Mouse (Mus musculus): ENCODE results near the gene Hipk2. TPM values are rescaled to one million over a fixed set of nuclear protein-coding genes. Genes with fewer than 3 reads are reported as not detected.
A peak's percentile ranks its signal among the peaks of the same experiment; 100 is the strongest.

The Hipk2 gene
- polyA plus RNA-seq, 1 experiment from 2014 or later: 33.7 TPM

GRCm38 (mm10) chr6:38701421-38701820 lies 174.5 kb downstream of the Hipk2 start:
- H3K9me3 ChIP-seq (replicated peaks): no peaks in the 10 kb centered on the region
- 75% methylated on average over 2 of the region's 2 CpGs for WGBS
- H3K27me3 ChIP-seq: no peaks in the 10 kb centered on the region
- H3K4me1 ChIP-seq: no peaks in the 10 kb centered on the region
- H3K4me3 ChIP-seq: no peak overlapping the region
- no peak overlapping the region for H3K4me2 ChIP-seq
- H3K9ac ChIP-seq: no peak overlapping the region
- peaks cover 78% of the 10 kb centered on the region for H3K36me3 ChIP-seq (ENCODE audit: poor library complexity, severe bottlenecking)
- ATAC-seq: no peak
- no peak overlapping the region for H3K27ac ChIP-seq

- H3K4me3 ChIP-seq: no peak overlapping the region
- H3K9ac ChIP-seq: no peak overlapping the region
- 94% methylated on average over 18 of the region's 18 CpGs for WGBS
- H3K9me3 ChIP-seq (replicated peaks): no peaks in the 10 kb centered on the region
- ATAC-seq: peak; percentile 31; the same call in 1 of the 2 replicates
- no peak overlapping the region for H3K27ac ChIP-seq
- no peak overlapping the region for H3K4me2 ChIP-seq
- H3K36me3 ChIP-seq (ENCODE audit: poor library complexity, severe bottlenecking): peaks cover 82% of the 10 kb centered on the region
- no peaks in the 10 kb centered on the region for H3K4me1 ChIP-seq
- H3K27me3 ChIP-seq: no peaks in the 10 kb centered on the region
Measured at GRCm38 (mm10) chr6:38698233-38698889, 177.6 kb downstream of the Hipk2 start.

- 78% methylated on average over 9 of the region's 9 CpGs for WGBS
- no peak overlapping the region for H3K27ac ChIP-seq
- peaks cover 79% of the 10 kb centered on the region for H3K36me3 ChIP-seq (ENCODE audit: poor library complexity, severe bottlenecking)
- H3K4me2 ChIP-seq: no peak overlapping the region
- no peak overlapping the region for H3K9ac ChIP-seq
- no peaks in the 10 kb centered on the region for H3K9me3 ChIP-seq (replicated peaks)
- no peaks in the 10 kb centered on the region for H3K4me1 ChIP-seq
- H3K4me3 ChIP-seq: no peak overlapping the region
- no peaks in the 10 kb centered on the region for H3K27me3 ChIP-seq
- ATAC-seq: no peak
Measured at GRCm38 (mm10) chr6:38696570-38696969, 179.4 kb downstream of the Hipk2 start.

DNA sequence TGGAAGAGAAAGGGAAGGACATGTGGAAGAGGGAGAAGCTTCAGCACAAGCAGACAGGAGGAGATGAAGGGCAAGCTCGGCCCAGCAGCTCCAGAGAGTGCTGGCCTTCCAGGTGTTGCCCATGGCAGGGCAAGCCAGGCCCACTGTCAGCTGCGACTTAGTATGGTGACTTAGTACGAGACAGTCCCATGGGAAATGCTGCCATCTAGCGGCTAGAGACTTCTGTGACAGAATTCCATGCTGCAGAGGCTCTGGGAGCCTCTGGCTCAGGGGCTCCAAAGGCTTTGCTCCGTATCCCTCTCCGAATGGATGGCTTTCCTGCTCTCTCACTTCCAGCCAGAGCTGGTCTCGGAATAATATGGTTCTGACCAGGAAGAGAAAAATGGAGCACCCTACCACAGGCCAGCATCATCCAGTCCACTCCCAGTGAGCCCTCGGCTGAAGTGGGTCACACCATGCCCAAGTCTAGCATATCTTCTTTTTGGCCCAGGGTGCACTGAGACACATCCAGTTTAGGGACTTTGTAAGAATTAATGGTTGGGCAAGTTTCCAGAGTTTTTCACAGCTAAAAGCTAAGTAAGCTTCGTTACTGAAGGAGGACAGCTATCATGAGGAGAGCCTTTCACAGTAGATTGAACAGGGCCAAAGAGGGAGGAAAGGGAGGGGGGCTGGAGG lies 180.4 kb downstream of the Hipk2 start:
- ATAC-seq: peak; percentile 79
- Histone ChIP-seq H3K9me3 (replicated peaks) (no peaks in the 10 kb centered on the region), H3K9ac (no peak overlapping the region), H3K4me2 (no peak overlapping the region), H3K27me3 (no peaks in the 10 kb centered on the region), H3K4me3 (no peak overlapping the region), H3K27ac (no peak overlapping the region), H3K36me3 (ENCODE audit: poor library complexity, severe bottlenecking) (peaks cover 73% of the 10 kb centered on the region), H3K4me1 (no peaks in the 10 kb centered on the region)
- WGBS: 29% methylated on average over 9 of the region's 9 CpGs

DNA sequence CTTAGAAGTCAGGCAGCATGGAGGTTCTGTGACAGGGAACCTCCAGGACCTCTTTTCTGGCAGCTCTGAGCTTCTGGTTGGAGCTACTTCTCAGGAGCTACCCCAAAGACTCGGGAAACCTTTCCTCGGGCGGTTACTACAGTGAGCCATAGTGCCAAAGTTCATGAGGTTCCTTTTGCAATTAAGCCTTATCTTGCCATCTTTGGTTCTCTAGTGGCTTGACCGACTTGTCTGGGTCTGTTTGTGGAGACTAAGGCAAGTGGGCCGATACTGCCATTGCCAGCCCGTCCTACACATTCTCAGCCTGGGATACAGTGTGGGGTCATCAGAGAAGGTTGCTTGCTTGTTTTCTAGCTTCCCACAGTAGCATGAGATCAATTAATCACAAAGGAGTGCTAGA lies 183.4 kb downstream of the Hipk2 start:
- 94% methylated on average over 6 of the region's 6 CpGs for WGBS
- H3K9me3 ChIP-seq (replicated peaks): no peaks in the 10 kb centered on the region
- no peak overlapping the region for H3K27ac ChIP-seq
- H3K4me1 ChIP-seq: no peaks in the 10 kb centered on the region
- no peaks in the 10 kb centered on the region for H3K27me3 ChIP-seq
- H3K4me2 ChIP-seq: no peak overlapping the region
- no peak overlapping the region for H3K9ac ChIP-seq
- H3K4me3 ChIP-seq: no peak overlapping the region
- no peak for ATAC-seq
- H3K36me3 ChIP-seq (ENCODE audit: poor library complexity, severe bottlenecking): peaks cover 55% of the 10 kb centered on the region

- Histone ChIP-seq H3K36me3 (ENCODE audit: poor library complexity, severe bottlenecking) (peaks cover 51% of the 10 kb centered on the region), H3K4me1 (no peaks in the 10 kb centered on the region), H3K27ac (no peak overlapping the region), H3K9ac (no peak overlapping the region), H3K4me3 (no peak overlapping the region), H3K9me3 (replicated peaks) (no peaks in the 10 kb centered on the region), H3K27me3 (no peaks in the 10 kb centered on the region), H3K4me2 (no peak overlapping the region)
- ATAC-seq: no peak
- 89% methylated on average over 5 of the region's 5 CpGs for WGBS
Measured at GRCm38 (mm10) chr6:38691052-38691451, 184.9 kb downstream of the Hipk2 start.

GRCm38 (mm10) chr6:38690615-38691014 lies 185.3 kb downstream of the Hipk2 start:
- no peaks in the 10 kb centered on the region for H3K4me1 ChIP-seq
- H3K4me2 ChIP-seq: no peak overlapping the region
- H3K9me3 ChIP-seq (replicated peaks): no peaks in the 10 kb centered on the region
- H3K4me3 ChIP-seq: no peak overlapping the region
- H3K27me3 ChIP-seq: no peaks in the 10 kb centered on the region
- H3K36me3 ChIP-seq (ENCODE audit: poor library complexity, severe bottlenecking): peaks cover 51% of the 10 kb centered on the region
- no peak overlapping the region for H3K27ac ChIP-seq
- 83% methylated on average over 4 of the region's 4 CpGs for WGBS
- ATAC-seq: no peak
- no peak overlapping the region for H3K9ac ChIP-seq

- no peak overlapping the region for H3K27ac ChIP-seq
- no peak overlapping the region for H3K4me2 ChIP-seq
- H3K4me3 ChIP-seq: no peak overlapping the region
- 88% methylated on average over 10 of the region's 10 CpGs for WGBS
- H3K36me3 ChIP-seq (ENCODE audit: poor library complexity, severe bottlenecking): peaks cover 40% of the 10 kb centered on the region
- no peak for ATAC-seq
- no peaks in the 10 kb centered on the region for H3K9me3 ChIP-seq (replicated peaks)
- H3K27me3 ChIP-seq: no peaks in the 10 kb centered on the region
- H3K4me1 ChIP-seq: no peaks in the 10 kb centered on the region
- H3K9ac ChIP-seq: no peak overlapping the region
Measured at GRCm38 (mm10) chr6:38688841-38689240, 187.1 kb downstream of the Hipk2 start.

GRCm38 (mm10) chr6:38687216-38687615 lies 188.7 kb downstream of the Hipk2 start:
- H3K4me1 ChIP-seq: no peaks in the 10 kb centered on the region
- peaks cover 26% of the 10 kb centered on the region; the same call in 1 of the 2 replicates for H3K36me3 ChIP-seq (ENCODE audit: poor library complexity, severe bottlenecking)
- H3K9me3 ChIP-seq (replicated peaks): no peaks in the 10 kb centered on the region
- H3K4me3 ChIP-seq: no peak overlapping the region
- ATAC-seq: 0 out of 2 replicates have a peak, but pooled peaks have one; percentile 16
- 61% methylated on average over 11 of the region's 11 CpGs for WGBS
- no peak overlapping the region for H3K9ac ChIP-seq
- H3K27ac ChIP-seq: no peak overlapping the region
- no peak overlapping the region for H3K4me2 ChIP-seq
- no peaks in the 10 kb centered on the region for H3K27me3 ChIP-seq

DNA sequence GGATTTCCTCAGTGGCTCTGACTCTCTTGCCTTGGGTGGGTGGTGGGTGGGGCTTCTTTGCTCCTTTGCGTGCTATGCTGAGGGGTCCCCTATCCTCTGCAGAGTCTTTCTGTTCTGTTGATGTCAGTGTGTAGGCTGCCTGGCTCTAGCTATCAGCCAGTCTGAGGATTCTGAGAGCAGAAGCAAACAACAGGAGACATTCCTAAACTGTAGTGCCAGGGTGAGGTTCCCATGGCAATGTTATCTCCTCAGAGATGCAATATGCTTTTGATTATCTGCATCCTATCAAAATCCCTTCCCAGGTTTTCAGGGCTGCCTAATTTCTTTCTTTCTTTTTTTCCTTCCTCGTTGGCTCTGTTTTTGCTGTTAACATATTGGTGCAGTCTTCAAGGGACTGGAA lies 193.4 kb downstream of the Hipk2 start:
- peaks cover 10% of the 10 kb centered on the region; the same call in 1 of the 2 replicates for H3K36me3 ChIP-seq (ENCODE audit: poor library complexity, severe bottlenecking)
- no peaks in the 10 kb centered on the region for H3K4me1 ChIP-seq
- no peak overlapping the region for H3K9ac ChIP-seq
- 72% methylated on average over 2 of the region's 2 CpGs for WGBS
- no peaks in the 10 kb centered on the region for H3K9me3 ChIP-seq (replicated peaks)
- H3K4me2 ChIP-seq: no peak overlapping the region
- no peaks in the 10 kb centered on the region for H3K27me3 ChIP-seq
- ATAC-seq: no peak
- H3K4me3 ChIP-seq: no peak overlapping the region
- H3K27ac ChIP-seq: no peak overlapping the region

GRCm38 (mm10) chr6:38677629-38678028 lies 198.3 kb downstream of the Hipk2 start:
- no peaks in the 10 kb centered on the region for H3K27me3 ChIP-seq
- H3K36me3 ChIP-seq (ENCODE audit: poor library complexity, severe bottlenecking): no peaks in the 10 kb centered on the region
- WGBS: 83% methylated on average over 9 of the region's 9 CpGs
- H3K9me3 ChIP-seq (replicated peaks): no peaks in the 10 kb centered on the region
- no peak overlapping the region for H3K9ac ChIP-seq
- no peaks in the 10 kb centered on the region for H3K4me1 ChIP-seq
- no peak overlapping the region for H3K4me3 ChIP-seq
- ATAC-seq: no peak
- H3K27ac ChIP-seq: no peak overlapping the region
- no peak overlapping the region for H3K4me2 ChIP-seq

GRCm38 (mm10) chr6:38676723-38677122 lies 199.2 kb downstream of the Hipk2 start:
- no peak overlapping the region for H3K4me2 ChIP-seq
- H3K4me1 ChIP-seq: no peaks in the 10 kb centered on the region
- no peak overlapping the region for H3K9ac ChIP-seq
- no peak overlapping the region for H3K4me3 ChIP-seq
- no peak for ATAC-seq
- no peaks in the 10 kb centered on the region for H3K27me3 ChIP-seq
- H3K36me3 ChIP-seq (ENCODE audit: poor library complexity, severe bottlenecking): no peaks in the 10 kb centered on the region
- 81% methylated on average over 14 of the region's 14 CpGs for WGBS
- H3K9me3 ChIP-seq (replicated peaks): no peaks in the 10 kb centered on the region
- no peak overlapping the region for H3K27ac ChIP-seq
